Mouse (Mus musculus): Measurements from ENCODE around the gene Jam3.

- no peak for TF ChIP-seq POLR2A (IDR thresholded peaks at IDR 0.05; ENCODE audit: control insufficient read depth in 1 of 2, insufficient read depth in 1 of 2, low read depth in 1 of 2, low read length in 2 of 2, poor library complexity in 1 of 2)
- TF ChIP-seq USF1 (IDR thresholded peaks at IDR 0.05; ENCODE audit: low read depth, low read length): no peak
- TF ChIP-seq EP300 (IDR thresholded peaks at IDR 0.05; ENCODE audit: low read depth in 1 of 2, low read length in 2 of 2): no peak
- no peak for TF ChIP-seq ZMIZ1 (IDR thresholded peaks at IDR 0.05; ENCODE audit: low read depth, low read length)
- TF ChIP-seq MXI1 (IDR thresholded peaks at IDR 0.05; ENCODE audit: low read depth, low read length): no peak
- TF ChIP-seq MYC (IDR thresholded peaks at IDR 0.05; ENCODE audit: low read depth, low read length): no peak
- no peak for TF ChIP-seq ETS1 (IDR thresholded peaks at IDR 0.05; ENCODE audit: low read depth, low read length)
Measured at GRCm38 (mm10) chr9:27136651-27137050, 18.6 kb downstream of the Jam3 start.
